Mouse (Mus musculus) midbrain, embryonic 13.5 days (tissue): ENCODE measurements around the gene Swi5. TPM values are rescaled to one million over a fixed set of nuclear protein-coding genes. Genes with fewer than 3 reads are reported as not detected.
"Not testable (repeated sequence)": the region's sequence is repeated elsewhere in the genome, so short reads cannot be mapped to it uniquely, and the experiment has no call there.

Experiments
- ATAC-seq: fragments of 200-750 bp; cut with Nextera tagmentation; 2 replicates; pipeline ENCODE4 v1.8.0; 2017; ENCODE audit warnings: mild to moderate bottlenecking, moderate TSS enrichment, moderate library complexity
- H3K27ac ChIP-seq: fragments of 300-500 bp; sonication (generic); 2 replicates; pipeline ENCODE4 v1.5.1; 2015; ENCODE audit warnings: inconsistent platforms, mild to moderate bottlenecking, moderate library complexity
- H3K27me3 ChIP-seq: fragments of 300-500 bp; sonication (generic); 2 replicates; pipeline ENCODE4 v1.6.1; 2015; ENCODE audit warnings: mild to moderate bottlenecking, inconsistent platforms
- H3K36me3 ChIP-seq: fragments of 300-500 bp; sonication (generic); 2 replicates; pipeline ENCODE4 v1.6.1; 2015; ENCODE audit warnings: mild to moderate bottlenecking, inconsistent platforms
- H3K4me1 ChIP-seq: fragments of 300-500 bp; sonication (generic); replicated peaks from 2 replicates; pipeline ENCODE4 v1.6.1; 2015; ENCODE audit warnings: inconsistent platforms
- H3K4me2 ChIP-seq: fragments of 300-500 bp; sonication (generic); replicated peaks from 2 replicates; pipeline ENCODE4 v1.6.1; 2015; ENCODE audit warnings: moderate library complexity, mild to moderate bottlenecking, inconsistent platforms
- H3K4me3 ChIP-seq: fragments of 300-500 bp; sonication (generic); replicated peaks from 2 replicates; pipeline ENCODE4 v1.5.1; 2015; ENCODE audit warnings: mild to moderate bottlenecking, inconsistent platforms
- H3K9ac ChIP-seq: fragments of 300-500 bp; sonication (generic); replicated peaks from 2 replicates; pipeline ENCODE4 v1.6.1; 2015; ENCODE audit warnings: mild to moderate bottlenecking, inconsistent platforms
- H3K9me3 ChIP-seq: fragments of 300-500 bp; sonication (generic); 2 replicates; pipeline ENCODE4 v1.6.1; 2016; ENCODE audit warnings: mild to moderate bottlenecking, inconsistent platforms
- WGBS: fragments of 180-500 bp; shearing (Covaris S2); methylation state at CpG from one replicate; pipeline ENCODE4 v1.1.7; 2015; 5-methylcytosine and 5-hydroxymethylcytosine counted together
- polyA plus RNA-seq: library from polyadenylated mRNA; unstranded; fragments of >200 nt; fragmentation: Nextera tagmentation; extraction: Ambion mirVana; gene quantifications from 2 replicates; pipeline ENCODE4 v1.2.1, GENCODE M21; 2015

Gene Swi5
- polyA plus RNA-seq, 1 experiment from 2014 or later: 469 TPM

DNA sequence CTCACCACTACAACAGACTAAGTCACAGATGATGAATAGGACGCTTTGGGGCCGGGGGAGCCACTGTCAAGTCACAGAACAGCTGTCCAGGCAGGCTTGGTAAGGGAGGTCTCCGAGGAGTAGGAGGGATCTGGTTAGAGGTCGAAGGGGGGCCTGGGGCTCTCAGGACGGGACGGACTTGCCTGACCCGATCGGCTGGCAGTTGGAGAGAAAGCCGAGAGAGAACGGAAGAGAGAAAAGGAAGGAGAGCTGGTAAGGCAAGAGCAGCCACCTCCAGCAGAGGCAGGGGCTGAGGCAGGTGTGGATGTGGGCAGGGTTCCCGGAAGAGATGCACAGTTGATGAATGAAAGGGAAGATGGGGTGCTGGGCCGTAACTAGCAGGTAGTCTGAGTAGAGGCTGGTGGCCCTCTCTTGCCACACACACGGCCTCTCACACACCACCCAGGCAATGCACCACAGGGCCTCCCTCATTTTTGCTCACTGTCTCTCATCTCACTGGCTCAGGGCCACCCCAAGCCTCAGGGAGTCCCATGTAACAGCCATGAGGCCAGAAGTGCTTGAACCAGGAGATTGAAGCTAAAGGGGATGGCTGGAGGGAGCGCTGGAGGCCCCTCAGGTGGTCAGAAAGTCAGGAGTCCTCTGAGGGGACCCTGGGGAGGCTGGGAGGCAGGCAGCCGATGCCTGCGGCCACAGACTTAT is 21.1 kb upstream of the Swi5 start:
- Histone ChIP-seq H3K9me3 (no peaks in the 10 kb centered on the region), H3K36me3 (peaks cover 73% of the 10 kb centered on the region), H3K27ac (no peak overlapping the region), H3K4me2 (no peak overlapping the region), H3K9ac (no peak overlapping the region), H3K4me1 (peaks cover 23% of the 10 kb centered on the region), H3K4me3 (no peak overlapping the region), H3K27me3 (peaks cover 24% of the 10 kb centered on the region)
- WGBS: 91% methylated on average over 16 of the region's 16 CpGs
- no peak for ATAC-seq

DNA sequence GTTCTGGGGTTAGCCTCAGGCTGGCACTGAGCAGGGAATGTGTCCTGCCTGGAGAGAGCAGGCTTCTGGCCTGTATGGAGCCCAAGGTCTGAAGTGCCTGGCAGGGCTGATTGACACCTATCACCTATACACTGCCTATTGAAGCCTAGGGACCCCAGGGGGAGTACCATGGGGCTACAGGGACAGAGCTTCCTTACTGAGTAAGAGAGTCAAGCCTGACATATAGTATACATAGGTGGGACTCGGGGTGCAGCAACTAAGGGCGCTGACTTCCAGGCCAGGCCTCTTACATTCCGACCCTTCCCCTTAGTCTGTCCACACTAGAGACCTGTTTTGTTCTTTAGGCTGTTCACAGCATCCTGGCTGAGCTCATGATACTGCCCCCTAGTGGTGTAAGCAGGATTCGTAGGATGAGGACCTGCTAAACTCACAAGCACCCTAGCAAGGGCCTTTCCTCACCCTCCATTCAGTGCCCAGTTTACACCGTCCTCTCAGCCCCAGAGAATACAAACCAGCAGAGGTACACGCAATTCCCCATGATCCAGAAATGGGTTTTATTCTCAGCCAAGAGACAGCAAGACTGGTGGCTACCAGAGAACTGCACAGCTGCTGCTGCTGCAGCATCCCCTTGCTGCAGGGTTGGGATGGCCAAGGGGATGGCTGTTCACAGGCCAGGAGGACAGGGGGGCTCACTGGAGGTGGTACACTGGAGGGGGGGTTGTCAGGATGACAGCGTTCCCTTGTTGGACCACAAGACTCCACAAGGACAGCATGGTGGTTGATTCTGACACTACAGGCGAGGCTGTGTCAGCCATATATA is 20.3 kb upstream of the Swi5 start:
- peak; percentile 12; the same call in 1 of the 2 replicates for ATAC-seq
- Histone ChIP-seq H3K9me3 (no peaks in the 10 kb centered on the region), H3K4me1 (peaks cover 23% of the 10 kb centered on the region), H3K27me3 (peaks cover 17% of the 10 kb centered on the region), H3K9ac (no peak overlapping the region), H3K36me3 (peaks cover 77% of the 10 kb centered on the region), H3K4me2 (no peak overlapping the region), H3K4me3 (no peak overlapping the region), H3K27ac (no peak overlapping the region)
- 49% methylated on average over 8 of the region's 8 CpGs for WGBS

- Histone ChIP-seq H3K4me2 (no peak overlapping the region), H3K36me3 (peaks cover 80% of the 10 kb centered on the region), H3K27ac (no peak overlapping the region), H3K9ac (no peak overlapping the region), H3K9me3 (no peaks in the 10 kb centered on the region), H3K4me1 (peaks cover 18% of the 10 kb centered on the region), H3K4me3 (no peak overlapping the region), H3K27me3 (peaks cover 16% of the 10 kb centered on the region)
- ATAC-seq: no peak
- 90% methylated on average over 6 of the region's 6 CpGs for WGBS
These were observed 19.4 kb upstream of the Swi5 start for GRCm38 (mm10) chr2:32307247-32307798.

- Histone ChIP-seq H3K4me2 (no peak overlapping the region), H3K9me3 (no peaks in the 10 kb centered on the region), H3K27me3 (peaks cover 10% of the 10 kb centered on the region), H3K27ac (no peak overlapping the region), H3K4me1 (peaks cover 6% of the 10 kb centered on the region; the same call in 1 of the 2 replicates), H3K9ac (no peak overlapping the region), H3K4me3 (no peak overlapping the region), H3K36me3 (peaks cover 90% of the 10 kb centered on the region)
- 84% methylated on average over 9 of the region's 9 CpGs for WGBS
- ATAC-seq: no peak
These were observed 18.3 kb upstream of the Swi5 start for GRCm38 (mm10) chr2:32306176-32306575.

DNA sequence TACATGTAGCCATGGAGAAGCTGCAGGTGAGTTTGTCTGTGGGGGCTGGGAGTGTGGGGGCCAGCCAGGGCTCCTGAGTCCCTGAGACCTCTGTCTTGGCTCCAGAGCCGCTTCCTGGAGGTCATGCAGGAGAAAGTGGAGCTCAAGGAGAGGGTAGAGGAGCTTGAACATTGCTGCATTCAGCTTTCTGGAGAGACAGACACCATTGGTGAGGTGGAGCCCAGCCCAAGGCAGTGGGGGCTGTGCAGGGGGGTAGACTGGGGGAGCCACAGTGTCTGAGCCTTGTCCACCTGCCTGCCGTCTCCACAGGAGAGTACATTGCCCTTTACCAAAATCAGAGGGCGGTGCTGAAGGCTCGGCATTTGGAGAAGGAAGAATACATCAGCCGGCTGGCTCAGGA is 17.8 kb upstream of the Swi5 start:
- Histone ChIP-seq H3K9me3 (no peaks in the 10 kb centered on the region), H3K4me3 (no peak overlapping the region), H3K27me3 (peaks cover 8% of the 10 kb centered on the region), H3K9ac (no peak overlapping the region), H3K4me1 (peaks cover 1% of the 10 kb centered on the region; the same call in 1 of the 2 replicates), H3K27ac (no peak overlapping the region), H3K36me3 (peaks cover 92% of the 10 kb centered on the region), H3K4me2 (no peak overlapping the region)
- WGBS: 90% methylated on average over 5 of the region's 5 CpGs
- no peak for ATAC-seq

GRCm38 (mm10) chr2:32304145-32304832 is 16.4 kb upstream of the Swi5 start:
- H3K4me2 ChIP-seq: no peak overlapping the region
- WGBS: 54% methylated on average over 8 of the region's 8 CpGs
- no peak overlapping the region for H3K4me3 ChIP-seq
- H3K36me3 ChIP-seq: peaks cover 92% of the 10 kb centered on the region
- 0 out of 2 replicates have a peak, but pooled peaks have one; percentile 46 for ATAC-seq
- no peaks in the 10 kb centered on the region for H3K27me3 ChIP-seq
- no peak overlapping the region for H3K27ac ChIP-seq
- no peaks in the 10 kb centered on the region for H3K4me1 ChIP-seq
- H3K9me3 ChIP-seq: no peaks in the 10 kb centered on the region
- H3K9ac ChIP-seq: no peak overlapping the region

- Histone ChIP-seq H3K4me1 (no peaks in the 10 kb centered on the region), H3K4me2 (no peak overlapping the region), H3K27ac (no peak overlapping the region), H3K4me3 (no peak overlapping the region), H3K36me3 (peaks cover 95% of the 10 kb centered on the region), H3K9ac (no peak overlapping the region), H3K9me3 (no peaks in the 10 kb centered on the region), H3K27me3 (no peaks in the 10 kb centered on the region)
- no peak for ATAC-seq
- WGBS: 90% methylated on average over 10 of the region's 10 CpGs
These were observed 15.1 kb upstream of the Swi5 start for GRCm38 (mm10) chr2:32302952-32303351.

DNA sequence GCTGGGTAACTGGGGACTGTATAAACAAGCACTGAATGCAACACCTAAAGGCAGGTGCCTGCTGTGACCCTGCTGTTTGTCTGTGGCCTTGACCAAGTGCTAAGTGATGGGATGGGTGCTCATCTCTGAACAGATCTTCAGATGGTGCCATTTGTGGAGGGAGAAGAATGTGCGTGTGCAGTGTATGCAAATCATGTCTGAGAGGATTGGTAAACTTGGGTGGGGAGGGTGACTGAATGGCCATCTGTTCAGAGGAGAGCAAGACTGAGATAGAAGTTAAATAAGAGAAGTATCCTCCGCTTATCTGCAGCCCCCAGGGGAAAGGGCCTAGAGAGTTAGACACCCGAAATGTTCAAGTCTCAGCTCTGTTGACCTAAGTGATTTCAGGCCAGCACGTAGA is 11.6 kb upstream of the Swi5 start:
- Histone ChIP-seq H3K4me3 (no peak overlapping the region), H3K4me1 (no peaks in the 10 kb centered on the region), H3K27ac (no peak overlapping the region), H3K9me3 (no peaks in the 10 kb centered on the region), H3K4me2 (no peak overlapping the region), H3K9ac (no peak overlapping the region), H3K36me3 (peaks cover 92% of the 10 kb centered on the region), H3K27me3 (no peaks in the 10 kb centered on the region)
- no peak for ATAC-seq
- 86% methylated on average over 4 of the region's 4 CpGs for WGBS

- H3K9me3 ChIP-seq, H3K4me1 ChIP-seq, H3K4me3 ChIP-seq, H3K4me2 ChIP-seq, ATAC-seq, H3K27me3 ChIP-seq, H3K27ac ChIP-seq, H3K9ac ChIP-seq: not testable (repeated sequence)
- peaks cover 76% of the 10 kb centered on the region for H3K36me3 ChIP-seq
- WGBS: 89% methylated on average over 2 of the region's 2 CpGs
These were observed 8.0 kb upstream of the Swi5 start for GRCm38 (mm10) chr2:32295842-32296241.

GRCm38 (mm10) chr2:32295285-32295684 is 7.4 kb upstream of the Swi5 start:
- 85% methylated on average over 3 of the region's 3 CpGs for WGBS
- Histone ChIP-seq H3K27me3 (no peaks in the 10 kb centered on the region), H3K4me3 (no peak overlapping the region), H3K36me3 (peaks cover 71% of the 10 kb centered on the region), H3K4me1 (no peaks in the 10 kb centered on the region), H3K9me3 (no peaks in the 10 kb centered on the region), H3K4me2 (no peak overlapping the region), H3K9ac (no peak overlapping the region), H3K27ac (no peak overlapping the region)
- no peak for ATAC-seq

- Histone ChIP-seq H3K4me1 (peaks cover 3% of the 10 kb centered on the region), H3K36me3 (peaks cover 61% of the 10 kb centered on the region), H3K9ac (no peak overlapping the region), H3K4me3 (no peak overlapping the region), H3K27me3 (no peaks in the 10 kb centered on the region), H3K4me2 (no peak overlapping the region), H3K27ac (no peak overlapping the region), H3K9me3 (no peaks in the 10 kb centered on the region)
- ATAC-seq: no peak
- WGBS: 86% methylated on average over 8 of the region's 8 CpGs
These were observed 6.5 kb upstream of the Swi5 start for GRCm38 (mm10) chr2:32294348-32294747.

DNA sequence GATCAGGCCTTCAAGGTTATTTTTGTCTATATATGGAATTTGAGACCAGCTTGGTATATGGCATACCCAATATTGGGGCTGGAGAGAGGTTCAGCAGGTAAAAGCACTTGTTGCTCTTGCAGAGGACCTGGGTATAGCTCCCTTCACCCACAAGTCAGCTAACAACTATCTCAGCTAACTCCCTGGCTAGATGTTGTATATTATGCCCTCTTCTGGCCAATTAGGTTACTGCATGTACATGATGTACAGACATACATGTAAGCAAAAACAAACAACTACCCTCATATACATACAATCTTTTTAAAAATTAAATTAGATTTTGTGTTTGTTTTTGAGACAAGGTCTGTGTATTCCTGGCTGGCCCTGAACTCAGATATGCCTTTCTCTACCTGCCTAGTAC is 1.7 kb upstream of the Swi5 start:
- Histone ChIP-seq H3K27me3 (no peaks in the 10 kb centered on the region), H3K27ac (no peak overlapping the region), H3K36me3 (peaks cover 31% of the 10 kb centered on the region), H3K4me2 (peak overlapping the region; percentile 91; the same call in 1 of the 2 replicates), H3K4me1 (peaks cover 24% of the 10 kb centered on the region), H3K9me3 (no peaks in the 10 kb centered on the region), H3K9ac (no peak overlapping the region), H3K4me3 (peak overlapping the region; percentile 92)
- ATAC-seq: no peak
